In the genomic region with DNA sequence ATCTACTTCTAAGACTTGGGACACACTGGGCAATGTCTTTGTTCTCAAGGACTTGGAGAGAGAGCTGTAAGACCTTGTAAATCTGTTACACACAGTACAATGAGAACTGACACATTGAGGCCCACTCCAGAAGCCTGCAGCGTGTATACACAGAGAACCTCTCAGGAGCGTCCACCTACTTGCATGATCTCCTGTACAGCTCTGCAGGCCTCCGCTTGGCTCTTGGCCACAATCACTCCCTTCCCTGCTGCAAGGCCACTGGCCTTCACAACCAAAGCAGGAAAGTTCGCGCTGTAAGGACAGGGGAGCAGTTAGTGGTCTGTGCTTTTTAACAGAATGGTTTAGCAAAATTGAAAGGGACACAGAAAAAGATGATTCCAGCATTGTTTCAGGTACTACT, we compare ENCODE assay signal across 23 mouse cellular contexts. TPM values are rescaled to one million over a fixed set of nuclear protein-coding genes. Genes with fewer than 3 reads are reported as not detected.
DNase-seq lines count a peak whose midpoint lies in the region; ATAC-seq lines count a peak whose summit lies in the region.
"Had no signal": no experiment of that assay in that cellular context is flagged by ENCODE, and none has a peak within 500 bp of the region (broad histone marks: within the 10 kb centered on the region; RNA-seq: fewer than 3 reads in every experiment).

No protein-coding gene starts in this region.

- DNase-seq in frontal cortex, postnatal 25 days (ENCODE audit: low spot score in 2 of 2), result no peak
- peak; percentile 52 for DNase-seq in ovary, postnatal 36 days (ENCODE audit: low spot score)
- DNase-seq in ovary, postnatal 14 days (ENCODE audit: low spot score), result no peak
- peak; percentile 74 to 80 for DNase-seq in adrenal gland, postnatal 36 days
- no peak for DNase-seq in lung, postnatal 10 days
- no peak for DNase-seq in urinary bladder, postnatal 36 days (ENCODE audit: low spot score in 2 of 2)
- DNase-seq: cerebellum, adult 11-12 months; cerebellum, adult 9-11 months; forebrain, postnatal 0 days; gastrocnemius, postnatal 14 days; heart, adult 18-20 months; heart, postnatal 4 days; kidney, adult 8-10 months; kidney, postnatal 4 days; liver, postnatal 0 days; lung, postnatal 4 days; spleen, adult 18-20 months; thymus, adult 2 months; thymus, postnatal 4 days had no signal

- peak; percentile 48 for ATAC-seq in frontal cortex, adult (ENCODE audit: low TSS enrichment)
- ATAC-seq: CD4-positive, CD25-positive, alpha-beta regulatory T cell, adult 4 months; forebrain, postnatal 0 days; intestine, embryonic 16.5 days; liver, embryonic 12.5 days; liver, postnatal 0 days had no signal

RNA-seq across cellular contexts. Expression of a gene that starts 7.6 kb away (rescaled TPM):
- total RNA-seq in adrenal gland, postnatal 36 days (2021), result 100 to 1,000 TPM; 107 to 120 TPM

RNA-seq across cellular contexts. Expression of a gene that starts 8.1 kb away (rescaled TPM):
- 100 to 1,000 TPM; 220 to 271 TPM for total RNA-seq in adrenal gland, postnatal 36 days (2021)

RNA-seq across cellular contexts. Expression of a gene that starts 20.3 kb away (rescaled TPM):
- 10 to 100 TPM in 1 of 2 experiments, 1 to 10 TPM in 1; 8.8 to 15.4 TPM for total RNA-seq in adrenal gland, postnatal 36 days (2021)

RNA-seq across cellular contexts. Expression of a gene that starts 41.6 kb away (rescaled TPM):
- total RNA-seq in adrenal gland, postnatal 36 days (2021), result 10 to 100 TPM; 54.7 to 60.2 TPM

RNA-seq across cellular contexts. Expression of a gene that starts 49.4 kb away (rescaled TPM):
- total RNA-seq in adrenal gland, postnatal 36 days (2021), result 1 to 10 TPM; 5.3 to 5.4 TPM

Comparison
In these comparisons a context has a peak if more than half of its experiments do, and no peak if none do; other contexts are left out.
1. DNase-seq: peak in ovary, postnatal 36 days (single experiment) and adrenal gland, postnatal 36 days (2 of 2); none in frontal cortex, postnatal 25 days (0 of 2), ovary, postnatal 14 days (single experiment), lung, postnatal 10 days (single experiment) and urinary bladder, postnatal 36 days (0 of 2).